Mouse (Mus musculus) liver, embryonic 14.5 days (tissue): ENCODE measurements at regions not wholly inside any gene's neighbourhood (a gene's known extent, or its start where the extent isn't known, plus 50 kb on each side); places are given as distances from the start of the nearest gene placed in this dataset.

Source experiments
- ATAC-seq: fragments of 200-750 bp; cut with Nextera tagmentation; 2 replicates; pipeline ENCODE4 v1.8.0; 2017; ENCODE audit warnings: moderate number of reproducible peaks, mild to moderate bottlenecking, moderate library complexity; ENCODE audit not compliant: insufficient read depth
- DNase-seq, 3 experiments: peaks; one replicate each; pipeline ENCODE4 v3.0.0-alpha.2; 2012 to 2013; ENCODE audit warnings: low read depth in 3 of 3, low spot score in 3 of 3
- H3K27ac ChIP-seq: fragments of 300-500 bp; sonication (generic); 2 replicates; pipeline ENCODE4 v1.5.1; 2014; ENCODE audit warnings: moderate library complexity, mild to moderate bottlenecking, control low read depth, inconsistent platforms
- H3K27me3 ChIP-seq: fragments of 300-500 bp; sonication (generic); 2 replicates; pipeline ENCODE4 v1.6.1; 2014; ENCODE audit warnings: mild to moderate bottlenecking, low read length, moderate library complexity; ENCODE audit not compliant: control insufficient read depth, insufficient read depth
- H3K36me3 ChIP-seq: fragments of 300-500 bp; sonication (generic); replicated peaks from 2 replicates; pipeline ENCODE4 v1.6.1; 2014; ENCODE audit warnings: low read depth; ENCODE audit not compliant: control insufficient read depth, insufficient read depth
- H3K4me1 ChIP-seq, 2 experiments: fragments of 200-500 bp in 1 of 2; fragments of 300-500 bp in 1 of 2; sonication (generic) in 1 of 2; replicated peaks; 2 replicates each; pipeline ENCODE4 v1.6.1; 2012 to 2014; ENCODE audit warnings: antibody characterized with exemption in 1 of 2, inconsistent platforms in 1 of 2, low read length in 1 of 2; ENCODE audit not compliant: control insufficient read depth in 2 of 2, insufficient read depth in 2 of 2
- H3K4me2 ChIP-seq: fragments of 300-500 bp; sonication (generic); 2 replicates; pipeline ENCODE4 v1.6.1; 2014; ENCODE audit warnings: low read depth, mild to moderate bottlenecking, control low read depth, moderate library complexity
- H3K4me3 ChIP-seq, 2 experiments: fragments of 200-500 bp in 1 of 2; fragments of 300-500 bp in 1 of 2; sonication (generic) in 1 of 2; 2 replicates each; pipeline ENCODE4 v1.5.1; 2012 to 2014; ENCODE audit warnings: low read depth in 2 of 2, low read length in 2 of 2, mild to moderate bottlenecking in 2 of 2, control low read depth in 1 of 2, inconsistent platforms in 1 of 2, moderate library complexity in 1 of 2; ENCODE audit not compliant: insufficient read depth in 1 of 2
- H3K9ac ChIP-seq: fragments of 300-500 bp; sonication (generic); replicated peaks from 2 replicates; pipeline ENCODE4 v1.6.1; 2014; ENCODE audit warnings: mild to moderate bottlenecking, control low read depth, moderate library complexity
- H3K9me3 ChIP-seq: fragments of 300-500 bp; sonication (generic); 2 replicates; pipeline ENCODE4 v1.6.1; 2016; ENCODE audit warnings: low read length, mixed read lengths; ENCODE audit not compliant: control insufficient read depth
- CTCF ChIP-seq: IDR thresholded peaks from 2 replicates; pipeline ENCODE4 v1.5.1; 2016; ENCODE audit warnings: antibody characterized with exemption, low read depth, control low read depth
- EP300 ChIP-seq: IDR thresholded peaks from 2 replicates; pipeline ENCODE4 v1.6.1; 2016; ENCODE audit warnings: antibody characterized with exemption, low read depth
- WGBS: fragments of 180-500 bp; shearing (Covaris S2); extraction: QIAGEN DNeasy Blood & Tissue Kit; methylation state at CpG from one replicate; pipeline ENCODE4 v1.1.7; 2014; ENCODE audit not compliant: insufficient replicate concordance; 5-methylcytosine and 5-hydroxymethylcytosine counted together

- DNase-seq = no peak
Observed at GRCm38 (mm10) chr9:46431053-46431452, 111.3 kb upstream of the 4931429L15Rik start.

GRCm38 (mm10) chr9:46423184-46423967 lies 103.6 kb upstream of the 4931429L15Rik start:
- Histone ChIP-seq H3K4me1 (no peaks in the 10 kb centered on the region), H3K9me3 (no peaks in the 10 kb centered on the region), H3K4me2 (no peak overlapping the region), H3K4me3 (no peak overlapping the region), H3K36me3 (no peaks in the 10 kb centered on the region), H3K9ac (no peak overlapping the region), H3K27ac (no peak overlapping the region), H3K27me3 (no peaks in the 10 kb centered on the region)
- TF ChIP-seq EP300 (no peak), CTCF (no peak)
- DNase-seq = no peak
- 56% methylated on average over 12 of the region's 12 CpGs for WGBS
- ATAC-seq = no peak

More at GRCm38 (mm10) chr9:46431053-46431452, 111.3 kb upstream of the 4931429L15Rik start:
- no peak overlapping the region for H3K4me2 ChIP-seq
- no peak overlapping the region for H3K4me3 ChIP-seq
- no peak overlapping the region for H3K9ac ChIP-seq
- no peak overlapping the region for H3K27ac ChIP-seq
- no peaks in the 10 kb centered on the region for H3K4me1 ChIP-seq
- H3K36me3 ChIP-seq = no peaks in the 10 kb centered on the region
- H3K9me3 ChIP-seq = no peaks in the 10 kb centered on the region
- no peaks in the 10 kb centered on the region for H3K27me3 ChIP-seq
- no peak for TF ChIP-seq CTCF
- no peak for ATAC-seq
- WGBS = 71% methylated on average over 13 of the region's 13 CpGs

- ATAC-seq (no peak), DNase-seq (no peak)
- H3K27me3 ChIP-seq = no peaks in the 10 kb centered on the region
- WGBS = 49% methylated on average over 7 of the region's 7 CpGs
- H3K4me3 ChIP-seq = no peak overlapping the region
- H3K27ac ChIP-seq = no peak overlapping the region
- no peaks in the 10 kb centered on the region for H3K9me3 ChIP-seq
- no peaks in the 10 kb centered on the region for H3K36me3 ChIP-seq
- H3K9ac ChIP-seq = no peak overlapping the region
- no peak for TF ChIP-seq CTCF
- no peak for TF ChIP-seq EP300
- no peak overlapping the region for H3K4me2 ChIP-seq
- H3K4me1 ChIP-seq = no peaks in the 10 kb centered on the region
Observed at GRCm38 (mm10) chr9:46421688-46422274, 102.0 kb upstream of the 4931429L15Rik start.

DNA sequence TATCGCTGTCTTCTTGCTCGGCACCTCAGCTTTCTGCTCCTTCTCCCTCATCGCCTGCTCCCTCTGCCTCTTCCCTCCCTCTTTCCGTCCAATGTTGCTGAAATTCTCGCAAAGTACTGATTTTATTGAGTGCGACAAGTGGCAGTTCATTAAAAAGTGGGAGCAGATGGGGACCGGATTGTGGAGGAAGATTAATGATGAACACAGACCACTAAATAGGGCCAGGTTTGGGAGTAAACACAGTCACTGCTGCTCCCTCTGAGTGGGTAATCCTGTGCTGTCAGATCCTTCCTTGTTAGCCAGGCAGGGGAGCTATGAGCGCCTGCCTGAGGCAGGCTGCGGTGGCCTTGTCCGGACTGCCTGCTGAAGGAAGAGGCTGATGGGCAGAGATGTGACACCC lies 91.9 kb upstream of the 4931429L15Rik start:
- ATAC-seq (no peak), DNase-seq (no peak)
- TF ChIP-seq CTCF = no peak
- TF ChIP-seq EP300 = no peak

DNA sequence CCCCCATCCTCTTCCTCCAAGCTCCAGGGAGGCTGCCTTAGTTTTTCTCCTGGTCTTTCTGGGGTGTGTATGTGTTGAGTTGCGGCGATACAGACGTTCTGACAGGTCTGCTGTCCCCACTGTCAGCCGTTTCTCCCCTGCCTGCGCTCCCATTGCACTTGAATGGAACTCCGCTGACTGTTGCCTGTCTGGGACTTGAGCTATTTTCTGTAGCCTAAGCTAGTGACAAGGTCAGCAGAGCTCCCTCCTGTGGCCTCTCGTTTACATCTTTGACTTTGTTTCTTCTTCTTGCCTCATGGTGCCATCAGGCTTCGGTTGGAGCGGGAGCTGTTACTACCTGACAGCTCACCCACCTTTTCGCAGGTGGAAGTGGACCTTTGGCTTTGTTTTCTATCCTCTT lies 89.0 kb upstream of the 4931429L15Rik start:
- 60% methylated on average over 10 of the region's 10 CpGs for WGBS
- DNase-seq = no peak
- H3K4me1 ChIP-seq = no peaks in the 10 kb centered on the region
- no peaks in the 10 kb centered on the region for H3K36me3 ChIP-seq
- H3K27me3 ChIP-seq = no peaks in the 10 kb centered on the region
- no peak overlapping the region for H3K4me2 ChIP-seq
- ATAC-seq = no peak
- no peak for TF ChIP-seq EP300
- TF ChIP-seq CTCF = no peak
- no peak overlapping the region for H3K4me3 ChIP-seq
- no peaks in the 10 kb centered on the region for H3K9me3 ChIP-seq
- no peak overlapping the region for H3K27ac ChIP-seq
- no peak overlapping the region for H3K9ac ChIP-seq

More for the DNA sequence above, 91.9 kb upstream of the 4931429L15Rik start:
- Histone ChIP-seq H3K27me3 (no peaks in the 10 kb centered on the region), H3K4me3 (no peak overlapping the region), H3K9me3 (no peaks in the 10 kb centered on the region), H3K27ac (no peak overlapping the region), H3K4me1 (no peaks in the 10 kb centered on the region), H3K9ac (no peak overlapping the region), H3K36me3 (no peaks in the 10 kb centered on the region), H3K4me2 (no peak overlapping the region)
- WGBS = 72% methylated on average over 10 of the region's 10 CpGs
